Mouse (Mus musculus): ENCODE data around the gene Gm45753. TPM values are rescaled to one million over a fixed set of nuclear protein-coding genes. Genes with fewer than 3 reads are reported as not detected.

Gm45753 gene
- total RNA-seq, 4 experiments from 2014 or later, result not detected

DNA sequence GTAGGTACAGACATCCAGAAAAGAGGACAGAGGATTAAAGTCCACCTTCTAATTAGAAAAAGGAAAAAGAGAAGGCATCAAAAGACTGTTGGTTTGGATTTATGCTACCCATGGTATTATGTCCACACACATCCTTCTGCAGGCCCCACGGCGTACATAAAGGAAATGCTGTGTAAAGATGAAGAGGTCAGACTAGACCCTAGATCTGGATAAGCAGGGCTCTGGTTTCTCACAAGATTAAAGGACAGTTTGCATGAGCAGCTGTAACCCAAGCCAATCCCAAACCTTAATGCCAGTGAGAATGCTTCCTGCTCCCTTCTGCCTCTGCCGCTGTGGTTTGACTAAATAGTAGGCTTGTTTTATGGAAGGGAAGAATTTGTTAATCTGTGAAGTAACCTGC lies 30.8 kb downstream of the Gm45753 start:
- DNase-seq (ENCODE audit: low spot score in 2 of 2), result no peak

DNA sequence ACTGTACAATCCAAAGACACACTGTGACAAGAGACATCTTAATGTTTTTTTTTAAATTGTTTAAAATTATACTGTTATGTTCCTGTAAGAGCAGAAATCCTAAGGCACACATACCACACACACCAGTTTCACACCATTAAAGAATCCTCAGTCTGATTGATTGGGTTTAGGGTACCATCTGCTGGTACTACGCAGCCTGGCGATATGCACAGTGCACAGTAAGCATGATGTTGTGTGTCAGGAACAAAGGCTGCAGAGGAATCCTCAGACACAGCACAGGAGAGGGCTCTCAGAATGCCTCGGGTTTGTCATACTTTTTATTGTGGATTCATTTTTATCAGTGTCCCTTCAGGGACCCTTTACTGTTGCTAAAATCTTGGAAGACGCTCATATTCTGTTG lies 33.9 kb downstream of the Gm45753 start:
- DNase-seq (ENCODE audit: low spot score in 2 of 2), result no peak

DNA sequence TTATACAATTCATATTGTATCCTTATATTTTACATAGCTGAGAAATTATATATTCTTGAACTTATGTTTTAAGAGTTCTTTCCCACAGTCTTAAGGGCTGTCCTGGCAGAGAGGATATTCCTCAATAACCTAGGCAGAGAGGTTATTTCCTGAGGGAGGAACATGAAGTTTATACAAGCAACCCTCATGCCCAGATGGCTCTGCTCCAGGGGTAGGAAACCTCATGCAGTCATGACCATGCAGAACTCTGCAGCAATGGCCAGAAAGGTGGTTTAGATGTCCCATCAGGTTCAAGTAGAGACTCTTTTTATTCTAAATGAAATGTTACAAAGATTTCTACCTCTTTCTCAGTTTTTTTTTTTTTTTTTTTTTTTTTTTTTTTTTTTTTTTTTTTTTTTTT lies 39.2 kb downstream of the Gm45753 start:
- no peak for DNase-seq (ENCODE audit: low spot score in 2 of 2)

GRCm38 (mm10) chr8:45268485-45268884 lies 39.8 kb downstream of the Gm45753 start:
- no peak for DNase-seq (ENCODE audit: low spot score in 2 of 2)

GRCm38 (mm10) chr8:45267611-45268391 lies 40.5 kb downstream of the Gm45753 start:
- DNase-seq (ENCODE audit: low spot score in 2 of 2), result no peak

DNA sequence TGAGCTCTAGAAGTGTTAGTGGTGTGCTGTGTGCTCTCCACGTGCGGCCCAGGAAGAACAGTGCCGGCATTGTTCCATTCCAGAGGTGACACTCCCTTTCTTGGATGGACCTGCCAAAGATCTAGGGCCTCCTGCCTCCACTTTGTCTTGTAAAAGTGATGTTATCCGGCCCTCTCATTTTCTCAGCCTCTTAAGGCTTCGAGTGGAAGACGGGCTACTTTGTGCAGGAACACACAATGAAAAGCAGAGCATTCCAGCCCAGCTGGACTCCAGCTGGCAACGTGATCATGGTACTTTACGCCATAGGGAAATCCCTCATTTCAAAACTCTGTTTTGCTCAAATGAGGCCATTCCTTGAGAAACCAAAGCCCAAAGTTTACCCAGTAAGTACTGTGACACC lies 41.3 kb downstream of the Gm45753 start:
- DNase-seq (ENCODE audit: low spot score in 2 of 2), result no peak

GRCm38 (mm10) chr8:45264918-45265317 lies 43.3 kb downstream of the Gm45753 start:
- DNase-seq (ENCODE audit: low spot score in 2 of 2), result no peak

GRCm38 (mm10) chr8:45262851-45263250 lies 45.4 kb downstream of the Gm45753 start:
- no peak for DNase-seq (ENCODE audit: low spot score in 2 of 2)

DNA sequence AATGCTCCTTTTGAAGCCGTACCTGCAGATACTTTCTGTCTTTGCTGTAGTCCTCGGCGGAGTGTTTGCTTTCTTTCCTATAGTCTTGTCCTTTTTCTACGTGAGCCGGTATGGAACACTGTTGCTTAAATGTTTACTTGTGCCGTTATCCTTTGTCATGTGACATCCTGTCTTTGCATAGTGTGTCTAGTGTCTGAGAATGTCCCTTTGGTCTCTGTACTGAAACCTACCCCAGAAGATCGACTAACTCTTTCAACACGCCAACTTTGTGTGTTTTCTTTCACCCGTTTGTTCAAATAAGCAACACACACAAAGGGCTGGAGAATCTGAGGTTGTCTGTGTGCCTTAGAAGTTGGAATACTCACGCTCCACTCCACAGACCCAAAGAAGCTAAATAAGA lies 46.3 kb downstream of the Gm45753 start, which contains the start of gene F11:
F11 (minus strand) TSS at position 112 of the 400 bp plus-strand sequence.
- DNase-seq (ENCODE audit: low spot score in 2 of 2), result no peak

GRCm38 (mm10) chr8:45258421-45258820 lies 49.8 kb downstream of the Gm45753 start:
- no peak for DNase-seq (ENCODE audit: low spot score in 2 of 2)

GRCm38 (mm10) chr8:45255040-45255439 lies 53.2 kb downstream of the Gm45753 start:
- no peak for DNase-seq (ENCODE audit: low spot score in 2 of 2)

DNA sequence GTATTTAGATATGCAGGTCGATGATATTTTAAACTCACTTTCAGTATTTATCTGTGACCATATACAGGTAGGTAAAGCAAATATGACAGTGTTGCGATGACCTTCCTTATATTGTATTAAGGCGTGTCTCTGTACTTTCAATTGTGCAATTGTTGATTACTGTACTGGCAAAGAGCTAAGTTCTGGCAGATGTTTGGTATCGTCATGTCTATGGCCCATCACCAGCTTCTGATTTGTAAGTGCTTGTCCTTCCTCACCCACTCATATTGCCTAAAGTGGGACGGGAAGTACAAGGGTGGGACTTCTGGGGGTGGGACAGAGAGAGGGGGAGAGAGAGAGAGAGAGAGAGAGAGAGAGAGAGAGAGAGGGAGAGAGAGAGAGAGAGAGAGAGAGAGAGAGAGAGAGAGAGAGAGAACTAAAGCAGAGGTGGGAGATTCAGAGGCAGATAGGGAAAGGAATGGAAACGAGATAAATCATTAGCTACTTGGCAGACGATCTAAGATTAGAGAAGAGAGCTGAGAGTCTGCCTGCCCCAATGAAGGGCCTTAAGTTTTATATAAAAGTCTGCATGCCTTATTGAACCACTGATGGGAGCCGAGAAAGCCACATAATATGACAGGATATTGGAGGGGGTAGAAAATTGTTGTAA lies 53.9 kb downstream of the Gm45753 start:
- no peak for DNase-seq (ENCODE audit: low spot score in 2 of 2)

- DNase-seq (ENCODE audit: low spot score in 2 of 2), result no peak
Measured at GRCm38 (mm10) chr8:45253586-45253985, 54.7 kb downstream of the Gm45753 start.

DNA sequence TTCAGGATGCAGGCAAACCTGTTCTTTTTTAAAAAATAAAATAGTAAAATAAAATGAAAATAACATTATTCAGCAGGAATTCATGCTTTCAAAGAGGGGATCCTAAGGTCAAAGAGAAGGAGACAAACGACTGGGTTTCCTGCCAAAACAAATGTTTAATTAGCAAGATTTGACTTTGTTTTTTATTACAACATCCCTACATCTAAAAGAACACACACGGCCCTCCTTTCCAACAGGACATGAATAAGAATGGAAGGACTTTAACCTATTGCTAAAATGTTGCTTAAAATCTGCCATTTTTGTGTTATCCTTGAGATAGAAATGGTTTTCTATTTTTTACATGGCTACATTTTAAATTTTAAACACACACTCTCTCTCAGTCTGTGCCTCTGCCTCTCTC lies 55.2 kb downstream of the Gm45753 start:
- no peak for DNase-seq (ENCODE audit: low spot score in 2 of 2)

GRCm38 (mm10) chr8:45246307-45246706 lies 62.0 kb downstream of the Gm45753 start:
- no peak for DNase-seq (ENCODE audit: low spot score in 2 of 2)

- DNase-seq (ENCODE audit: low spot score in 2 of 2), result no peak
Measured at GRCm38 (mm10) chr8:45239363-45239762, 68.9 kb downstream of the Gm45753 start.

DNA sequence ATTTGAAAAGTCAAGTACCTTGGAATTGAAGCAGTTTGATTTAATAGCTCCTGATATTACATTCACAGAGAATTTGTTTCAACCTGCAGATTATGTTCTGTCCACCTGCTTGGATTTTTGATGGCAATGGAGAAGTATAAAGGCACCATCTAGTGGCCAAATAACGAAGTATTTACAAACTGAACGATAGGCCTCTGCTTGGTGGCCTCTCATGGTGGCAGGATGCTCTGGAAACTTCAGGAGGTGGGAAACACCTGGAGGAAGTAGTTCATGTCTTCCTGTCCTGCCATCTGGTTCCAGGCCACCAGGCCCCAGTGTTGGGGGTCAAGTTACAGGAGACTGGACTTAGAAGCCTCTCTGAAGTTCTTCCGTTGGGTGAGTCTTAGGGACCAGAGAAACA lies 70.0 kb downstream of the Gm45753 start:
- DNase-seq (ENCODE audit: low spot score in 2 of 2), result no peak

DNA sequence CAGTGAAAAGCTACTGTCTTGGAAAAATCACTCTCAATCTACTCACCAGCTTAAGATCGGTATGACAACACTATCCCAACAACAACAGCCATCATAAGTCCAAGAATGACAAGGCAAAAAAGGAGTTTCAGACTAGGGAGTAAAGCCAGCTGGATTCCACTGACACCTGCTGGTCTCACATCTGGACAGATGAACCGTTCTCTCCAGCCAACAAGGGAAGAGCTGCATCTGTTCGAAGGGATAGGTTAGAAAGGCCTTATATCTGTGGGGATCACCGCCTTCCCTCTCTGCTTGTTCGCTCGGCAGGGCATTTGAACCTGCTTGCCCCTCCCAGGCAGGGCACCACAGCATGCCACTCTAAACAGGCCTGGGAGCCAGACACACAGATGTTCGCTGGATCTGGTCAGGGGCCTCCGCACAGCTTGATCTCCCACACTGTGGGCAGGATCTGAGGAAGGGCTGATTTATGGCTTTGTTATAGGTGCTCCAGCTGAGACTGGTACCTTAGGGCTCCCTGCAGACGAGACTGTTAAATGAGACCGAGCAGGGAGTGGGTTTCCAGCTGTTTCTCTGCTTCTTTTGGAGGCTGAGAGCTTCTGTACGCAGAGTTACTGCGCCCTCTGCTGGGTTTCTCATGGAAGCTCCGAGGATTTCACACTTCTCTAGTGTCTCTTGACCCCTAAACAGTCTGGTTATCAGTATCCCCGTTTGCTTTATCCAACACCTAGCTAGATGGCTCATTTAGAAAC lies 71.9 kb downstream of the Gm45753 start:
- DNase-seq (ENCODE audit: low spot score in 2 of 2), result no peak

GRCm38 (mm10) chr8:45235228-45235627 lies 73.0 kb downstream of the Gm45753 start:
- DNase-seq (ENCODE audit: low spot score in 2 of 2), result no peak

- no peak for DNase-seq (ENCODE audit: low spot score in 2 of 2)
Measured at GRCm38 (mm10) chr8:45233256-45233655, 75.0 kb downstream of the Gm45753 start.

Data from gastrocnemius, adult 8-10 months (tissue).